Mouse (Mus musculus) thymus, postnatal 36 days (tissue): ENCODE measurements around the gene Slc7a11.

Source experiments
- DNase-seq, 2 experiments: peaks; one replicate each; pipeline ENCODE4 v3.0.0; 2022; ENCODE audit warnings: mixed read lengths in 2 of 2

The Slc7a11 gene

GRCm38 (mm10) chr3:49973994-49974393 is 469.4 kb downstream of the Slc7a11 start:
- DNase-seq: no peak

DNA sequence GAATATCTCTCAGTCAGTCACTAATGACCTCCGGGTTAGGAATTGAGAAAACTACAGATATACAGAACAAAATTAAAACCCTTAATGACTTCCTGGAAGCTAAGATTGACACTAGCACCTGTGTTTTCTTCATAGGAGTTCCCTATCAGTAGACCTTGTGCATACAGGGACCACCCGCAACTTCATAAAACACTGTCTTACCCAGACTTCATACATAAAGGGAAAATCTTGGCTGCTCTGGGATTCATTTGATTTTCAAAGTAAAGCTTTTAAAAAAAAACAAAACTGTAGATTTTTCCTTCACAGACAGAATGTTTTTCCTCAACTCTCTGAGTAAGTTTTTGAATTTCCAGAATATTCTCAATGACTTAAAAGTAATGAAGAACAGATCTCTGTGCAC is 477.8 kb downstream of the Slc7a11 start:
- no peak for DNase-seq

DNA sequence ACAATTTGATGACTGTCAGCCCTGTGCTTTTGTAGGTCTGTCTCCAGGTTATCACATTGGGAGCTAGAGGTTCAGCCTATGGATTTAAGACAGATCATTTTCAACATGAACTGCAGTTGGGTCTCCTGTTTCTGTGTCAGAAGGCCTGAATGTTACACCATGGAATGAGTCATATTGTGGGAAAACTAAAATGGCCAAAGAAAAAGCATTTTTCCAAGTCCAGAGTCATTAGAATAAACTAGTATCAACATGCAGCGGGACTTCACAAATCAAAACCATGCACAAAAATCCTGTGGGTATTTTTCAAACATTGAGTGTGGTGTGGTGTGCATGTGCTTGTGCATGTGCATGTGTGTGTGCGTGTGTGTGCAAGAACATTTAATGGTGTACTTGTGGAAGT is 482.8 kb downstream of the Slc7a11 start:
- DNase-seq: no peak

- no peak for DNase-seq
Measured at GRCm38 (mm10) chr3:49946845-49947244, 496.6 kb downstream of the Slc7a11 start.

DNA sequence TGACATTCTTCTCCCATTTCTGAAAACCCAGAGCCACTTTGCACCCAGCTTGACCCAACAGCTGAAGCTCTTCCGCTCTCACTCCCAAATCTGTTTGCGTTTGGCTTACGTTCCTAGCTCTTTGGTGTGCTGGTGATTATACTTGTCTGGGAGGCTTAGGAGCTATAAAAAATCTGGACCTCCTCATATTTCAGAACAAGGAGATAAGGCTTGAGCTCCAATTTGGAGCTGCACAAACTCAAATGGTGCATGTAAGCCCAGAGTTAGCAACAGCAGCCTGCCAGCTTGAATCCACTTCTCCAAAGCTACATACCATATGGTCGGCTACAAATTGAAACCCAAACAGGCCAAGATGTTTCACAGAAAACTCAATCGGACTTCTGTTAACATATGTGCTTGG is 498.6 kb downstream of the Slc7a11 start:
- DNase-seq: no peak

DNA sequence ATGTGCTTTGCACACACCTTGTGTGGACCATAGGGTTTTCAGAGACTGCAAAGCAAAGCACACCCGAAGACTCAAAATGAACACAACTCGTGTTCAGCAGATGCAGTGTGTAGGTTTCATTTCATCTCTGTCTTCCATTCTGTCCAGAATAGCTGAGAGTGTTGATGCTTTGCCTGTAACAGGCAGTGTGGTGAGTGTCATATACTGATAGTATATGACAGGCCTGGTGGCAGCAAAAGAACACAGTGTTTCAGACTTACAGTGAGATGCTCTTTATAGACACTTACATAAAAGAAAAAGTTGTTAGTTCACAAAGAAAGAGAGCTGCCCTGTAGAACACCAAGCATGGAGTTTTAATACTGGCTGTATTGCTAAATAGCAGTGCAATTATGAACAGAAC is 505.8 kb downstream of the Slc7a11 start:
- no peak for DNase-seq

GRCm38 (mm10) chr3:49929496-49929895 is 513.9 kb downstream of the Slc7a11 start:
- no peak for DNase-seq

DNA sequence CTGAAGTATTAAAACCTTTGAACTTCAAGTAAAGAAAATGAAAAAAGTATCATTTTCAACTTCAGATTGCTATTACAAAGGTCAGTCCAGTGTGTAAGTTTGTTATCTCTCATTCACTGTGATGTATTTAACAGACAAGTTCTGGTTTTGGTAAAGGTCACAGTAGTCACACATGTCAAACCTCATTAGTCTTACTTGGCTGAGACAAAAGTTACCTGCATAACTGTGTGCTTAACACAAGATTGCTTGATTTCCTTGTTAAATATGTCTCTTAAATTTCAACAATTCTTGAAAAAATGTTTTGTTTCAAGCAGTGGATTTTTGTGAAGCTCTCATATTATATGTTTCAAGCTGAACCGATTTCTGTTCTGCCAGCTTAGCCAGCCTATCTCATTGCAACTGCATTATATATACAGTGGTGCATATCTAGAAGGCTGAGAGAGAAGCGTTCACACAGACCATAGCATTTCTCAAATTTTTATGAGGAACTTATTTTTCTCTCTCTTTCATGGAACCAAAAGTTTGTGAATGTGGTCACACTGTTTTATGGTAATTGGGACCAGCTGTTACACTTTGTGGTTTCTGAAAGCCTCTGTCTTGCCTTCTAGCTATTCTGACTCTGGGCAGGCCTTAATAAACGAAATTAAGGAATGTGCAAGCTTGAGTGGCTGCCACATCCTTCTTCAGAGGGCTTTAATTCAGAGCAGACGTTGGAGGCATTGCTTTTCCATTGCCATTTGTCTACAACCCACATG is 514.7 kb downstream of the Slc7a11 start:
- no peak for DNase-seq

DNA sequence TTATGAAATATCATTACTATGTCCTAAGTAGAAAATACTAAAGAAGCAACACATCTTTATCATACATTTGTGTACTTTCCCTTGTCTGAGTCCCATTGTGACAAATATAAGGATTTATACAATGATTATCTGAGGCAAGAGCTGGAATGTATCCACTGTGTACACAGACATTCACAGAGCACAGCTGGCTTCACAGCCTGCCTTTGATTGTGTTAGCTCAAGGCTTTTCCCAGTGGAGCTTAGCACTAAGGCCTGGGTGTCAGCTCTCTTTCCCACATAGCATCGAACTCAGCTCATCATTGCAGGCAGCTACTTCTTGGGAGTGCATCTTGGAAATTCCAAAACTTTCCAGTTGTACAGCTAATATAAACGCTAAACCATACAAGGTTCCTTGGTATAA is 529.5 kb downstream of the Slc7a11 start:
- no peak for DNase-seq

- no peak for DNase-seq
Measured at GRCm38 (mm10) chr3:49910922-49911321, 532.5 kb downstream of the Slc7a11 start.

DNA sequence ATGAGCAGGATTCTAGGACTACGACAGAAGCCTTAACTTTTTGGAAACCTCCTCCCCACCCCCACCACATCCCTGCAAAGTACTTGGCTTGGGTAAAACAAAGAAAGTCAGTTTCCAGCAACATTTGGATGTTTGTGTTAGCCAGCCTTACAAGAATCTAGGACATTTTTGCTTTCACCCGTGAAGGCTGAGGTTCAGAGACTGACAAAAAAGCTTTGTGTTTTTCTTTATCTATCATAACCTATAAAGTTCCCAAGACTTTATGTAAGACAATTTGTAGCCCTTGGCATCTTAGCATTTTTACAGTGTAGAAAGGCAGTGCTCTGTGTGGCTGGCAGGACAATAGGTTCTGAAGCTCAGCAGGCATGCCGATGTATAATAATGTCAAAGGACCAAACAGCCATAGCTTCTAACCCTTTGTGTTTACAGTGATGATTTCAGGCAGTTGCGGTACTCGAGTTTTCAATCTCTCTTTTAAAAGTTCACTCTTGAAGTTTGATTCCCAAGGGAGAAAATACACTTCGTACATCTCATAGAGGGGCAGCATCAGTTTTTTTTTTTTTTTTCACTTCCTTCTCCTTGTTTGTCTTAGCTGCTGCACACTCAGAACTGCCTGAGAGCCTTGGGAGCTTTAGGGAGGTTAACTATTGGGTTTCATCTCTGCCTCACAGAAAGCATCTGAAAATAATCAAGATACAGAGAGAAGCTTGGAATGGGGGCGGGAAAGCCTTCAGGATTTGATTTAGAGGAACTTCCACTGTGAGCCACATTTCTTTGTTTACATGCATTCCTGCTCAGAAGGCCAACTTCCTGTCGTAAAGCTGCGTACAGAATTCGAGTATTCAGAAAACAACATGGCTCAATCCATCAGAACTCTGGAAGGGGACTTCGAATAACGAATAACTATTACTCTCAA is 534.7 kb downstream of the Slc7a11 start:
- DNase-seq: no peak

DNA sequence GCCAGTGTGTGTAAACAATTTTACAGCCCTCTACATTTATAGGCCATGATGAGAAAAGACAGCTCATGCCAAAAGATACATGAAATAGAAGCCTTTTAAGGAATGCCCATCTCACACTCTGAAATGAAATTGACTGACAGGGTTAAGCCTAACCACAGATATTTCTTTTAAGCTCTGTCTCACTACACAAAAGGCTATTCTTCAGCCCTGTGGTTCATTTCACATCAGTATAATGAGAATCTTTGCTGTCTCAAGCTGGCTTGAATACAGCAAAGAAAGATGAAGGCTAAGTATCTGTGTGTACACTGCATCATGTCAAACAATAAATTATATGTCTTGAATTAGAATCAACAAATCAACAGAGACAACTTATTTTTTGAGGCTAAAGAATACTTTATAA is 549.5 kb downstream of the Slc7a11 start:
- no peak for DNase-seq

DNA sequence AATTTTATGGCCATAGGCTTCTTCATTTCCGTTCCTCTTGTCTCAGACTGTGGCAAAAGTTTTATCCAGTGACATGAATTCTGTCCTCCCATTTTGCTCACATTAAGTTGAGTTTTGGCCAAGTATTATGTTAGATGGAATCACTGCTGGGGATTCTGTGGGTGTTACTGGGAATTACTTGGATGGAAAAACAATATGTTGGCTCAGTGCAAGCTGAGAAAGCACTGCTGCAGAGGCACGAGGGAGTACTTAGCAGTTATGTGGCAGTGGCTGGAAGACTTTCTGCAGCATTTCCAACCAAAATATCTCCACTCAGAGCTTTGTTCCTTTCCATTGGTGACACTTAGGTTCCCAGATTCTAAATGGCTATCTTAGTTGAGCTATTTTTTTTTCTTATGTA is 556.1 kb downstream of the Slc7a11 start:
- DNase-seq: no peak

- DNase-seq: no peak
Measured at GRCm38 (mm10) chr3:49886220-49886945, 557.0 kb downstream of the Slc7a11 start.

DNA sequence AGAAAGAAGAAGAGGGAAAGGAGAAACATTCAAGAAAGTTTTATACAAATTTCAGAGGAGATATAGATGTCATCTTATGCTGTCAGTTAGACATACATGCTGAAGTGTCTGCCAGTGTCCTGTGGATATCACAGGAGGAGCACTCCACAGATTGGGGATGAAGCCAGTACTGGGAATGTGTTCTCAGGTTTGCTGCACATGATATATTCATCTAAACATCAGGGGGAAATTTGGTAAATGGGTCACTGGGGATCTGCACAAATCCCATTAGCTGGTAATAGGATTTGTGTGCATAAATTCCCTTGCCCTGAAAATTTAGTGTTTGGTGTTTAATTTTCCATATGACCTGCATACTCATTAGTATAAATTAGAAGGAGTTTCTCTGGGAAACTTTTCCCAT is 562.9 kb downstream of the Slc7a11 start:
- DNase-seq: no peak

DNA sequence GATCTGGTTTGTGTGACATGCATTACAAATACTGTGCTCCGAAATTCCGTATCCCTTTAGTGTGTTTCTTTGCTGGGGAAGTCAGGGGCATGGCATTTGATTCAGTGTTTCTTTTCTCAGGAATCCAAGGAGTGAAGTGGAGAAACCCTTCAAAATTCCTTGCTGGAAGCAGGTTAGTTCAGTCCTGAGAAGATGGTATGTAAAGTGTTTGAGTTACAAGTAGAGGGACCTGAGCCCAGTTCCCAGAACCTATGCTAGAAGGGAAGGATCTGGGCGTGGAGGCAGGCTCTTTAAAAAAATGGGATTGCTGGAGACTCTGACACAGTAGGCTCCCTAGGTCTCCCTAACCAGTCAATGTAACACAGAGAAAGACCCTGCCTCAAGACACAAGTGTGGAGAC is 572.6 kb downstream of the Slc7a11 start:
- no peak for DNase-seq

- DNase-seq: no peak
Measured at GRCm38 (mm10) chr3:49867951-49868584, 575.3 kb downstream of the Slc7a11 start.

DNA sequence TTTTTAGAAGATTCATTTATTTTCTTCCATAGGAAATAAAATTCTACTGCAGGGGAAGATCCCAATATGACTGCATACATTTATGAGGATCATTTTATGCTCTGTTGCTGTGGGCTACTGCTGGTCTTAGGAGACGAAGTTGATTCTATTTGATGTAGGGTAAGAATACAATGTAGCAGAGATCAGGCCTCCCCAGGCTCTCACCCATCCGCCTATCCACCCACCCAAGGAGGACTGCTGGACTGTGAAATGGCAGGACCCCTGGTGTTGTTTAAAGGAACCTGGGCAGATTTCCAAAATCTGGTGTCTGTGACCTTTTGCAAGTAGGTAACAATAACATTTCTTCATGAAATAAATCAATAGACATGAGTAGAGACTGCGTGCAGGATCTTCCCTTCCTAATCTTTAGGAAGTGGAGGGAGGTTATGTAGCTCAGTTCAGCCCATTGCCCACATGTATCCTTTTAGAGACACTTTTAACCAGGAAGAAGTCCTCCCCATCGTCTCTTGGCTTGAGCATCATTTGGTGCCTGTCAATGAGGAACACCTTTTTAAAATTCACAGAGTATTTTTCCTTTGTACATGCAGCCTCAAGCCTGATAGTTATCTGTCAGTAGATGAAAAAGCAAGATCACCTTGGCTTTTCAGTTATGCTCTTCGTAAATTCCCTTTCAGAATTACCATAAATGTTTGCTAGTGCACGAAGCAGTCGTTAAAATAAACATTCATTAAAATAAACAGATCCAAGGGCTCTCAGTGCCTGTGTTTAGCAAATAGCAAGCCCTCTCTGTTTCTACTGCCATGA is 576.1 kb downstream of the Slc7a11 start:
- DNase-seq: no peak

- DNase-seq: no peak
Measured at GRCm38 (mm10) chr3:49866061-49866515, 577.3 kb downstream of the Slc7a11 start.

- no peak for DNase-seq
Measured at GRCm38 (mm10) chr3:49856797-49857196, 586.6 kb downstream of the Slc7a11 start.

GRCm38 (mm10) chr3:49854277-49854676 is 589.1 kb downstream of the Slc7a11 start:
- no peak for DNase-seq

- DNase-seq: no peak
Measured at GRCm38 (mm10) chr3:49842971-49843370, 600.4 kb downstream of the Slc7a11 start.
